Mouse (Mus musculus) liver, embryonic 12.5 days (tissue): ENCODE results near the gene Tmem136. TPM values are rescaled to one million over a fixed set of nuclear protein-coding genes. Genes with fewer than 3 reads are reported as not detected.

Experiments used
- ATAC-seq: fragments of 200-750 bp; cut with Nextera tagmentation; 2 replicates; pipeline ENCODE4 v1.8.0; 2017; ENCODE audit warnings: moderate number of reproducible peaks, mild to moderate bottlenecking, moderate library complexity
- H3K27ac ChIP-seq: fragments of 300-500 bp; sonication (generic); 2 replicates; pipeline ENCODE4 v1.5.1; 2016; ENCODE audit warnings: mild to moderate bottlenecking
- H3K27me3 ChIP-seq: fragments of 300-500 bp; sonication (generic); replicated peaks from 2 replicates; pipeline ENCODE4 v1.6.1; 2016; ENCODE audit warnings: mild to moderate bottlenecking, moderate library complexity
- H3K36me3 ChIP-seq: fragments of 300-500 bp; sonication (generic); 2 replicates; pipeline ENCODE4 v1.6.1; 2016; ENCODE audit warnings: mild to moderate bottlenecking, moderate library complexity
- H3K4me1 ChIP-seq: fragments of 300-500 bp; sonication (generic); 2 replicates; pipeline ENCODE4 v1.6.1; 2016
- H3K4me2 ChIP-seq: fragments of 300-500 bp; sonication (generic); 2 replicates; pipeline ENCODE4 v1.6.1; 2016; ENCODE audit warnings: mild to moderate bottlenecking, moderate library complexity
- H3K4me3 ChIP-seq: fragments of 300-500 bp; sonication (generic); 2 replicates; pipeline ENCODE4 v1.5.1; 2016; ENCODE audit warnings: mild to moderate bottlenecking, moderate library complexity
- H3K9ac ChIP-seq: fragments of 300-500 bp; sonication (generic); 2 replicates; pipeline ENCODE4 v1.6.1; 2016; ENCODE audit warnings: mild to moderate bottlenecking, moderate library complexity
- H3K9me3 ChIP-seq: fragments of 300-500 bp; sonication (generic); replicated peaks from 2 replicates; pipeline ENCODE4 v1.6.1; 2016; ENCODE audit warnings: mild to moderate bottlenecking, moderate library complexity
- WGBS: fragments of 180-500 bp; shearing (Covaris S2); methylation state at CpG from one replicate; pipeline ENCODE4 v1.1.7; 2016; ENCODE audit not compliant: insufficient replicate concordance; 5-methylcytosine and 5-hydroxymethylcytosine counted together
- polyA plus RNA-seq: library from polyadenylated mRNA; unstranded; fragments of >200 nt; fragmentation: Nextera tagmentation; extraction: Ambion mirVana; gene quantifications from 2 replicates; pipeline ENCODE4 v1.2.1, GENCODE M21; 2016

Gene Tmem136
- polyA plus RNA-seq, 1 experiment from 2014 or later: 1.2 TPM

- Histone ChIP-seq H3K27ac (no peak overlapping the region), H3K9ac (no peak overlapping the region), H3K9me3 (no peaks in the 10 kb centered on the region), H3K4me1 (no peaks in the 10 kb centered on the region), H3K4me3 (no peak overlapping the region), H3K4me2 (no peak overlapping the region), H3K36me3 (no peaks in the 10 kb centered on the region), H3K27me3 (no peaks in the 10 kb centered on the region; the same call in 1 of the 2 replicates)
- 75% methylated on average over 2 of the region's 2 CpGs for WGBS
- no peak for ATAC-seq
These were observed 46.2 kb downstream of the Tmem136 start for GRCm38 (mm10) chr9:43070153-43070552.

GRCm38 (mm10) chr9:43067896-43068295, 48.5 kb downstream of the Tmem136 start:
- no peak overlapping the region for H3K27ac ChIP-seq
- H3K4me2 ChIP-seq: no peak overlapping the region
- no peak overlapping the region for H3K4me3 ChIP-seq
- no peaks in the 10 kb centered on the region for H3K4me1 ChIP-seq
- no peaks in the 10 kb centered on the region for H3K36me3 ChIP-seq
- H3K27me3 ChIP-seq: no peaks in the 10 kb centered on the region; the same call in 1 of the 2 replicates
- no peaks in the 10 kb centered on the region for H3K9me3 ChIP-seq
- WGBS: 83% methylated on average over 3 of the region's 3 CpGs
- ATAC-seq: no peak
- no peak overlapping the region for H3K9ac ChIP-seq

- 71% methylated on average over 4 of the region's 4 CpGs for WGBS
These were observed 51.1 kb downstream of the Tmem136 start for GRCm38 (mm10) chr9:43065231-43065630.

GRCm38 (mm10) chr9:43061545-43061944, 54.8 kb downstream of the Tmem136 start:
- no peaks in the 10 kb centered on the region for H3K36me3 ChIP-seq
- 87% methylated on average over 1 of the region's 1 CpGs for WGBS
- no peak overlapping the region for H3K4me3 ChIP-seq
- no peak overlapping the region for H3K4me2 ChIP-seq
- H3K9me3 ChIP-seq: no peaks in the 10 kb centered on the region
- no peaks in the 10 kb centered on the region for H3K4me1 ChIP-seq
- H3K27ac ChIP-seq: no peak overlapping the region
- no peak for ATAC-seq
- H3K27me3 ChIP-seq: no peaks in the 10 kb centered on the region
- no peak overlapping the region for H3K9ac ChIP-seq

More at GRCm38 (mm10) chr9:43065231-43065630, 51.1 kb downstream of the Tmem136 start:
- Histone ChIP-seq H3K4me2 (no peak overlapping the region), H3K27ac (no peak overlapping the region), H3K9me3 (no peaks in the 10 kb centered on the region), H3K27me3 (no peaks in the 10 kb centered on the region; the same call in 1 of the 2 replicates), H3K9ac (no peak overlapping the region), H3K36me3 (no peaks in the 10 kb centered on the region), H3K4me3 (no peak overlapping the region), H3K4me1 (no peaks in the 10 kb centered on the region)
- no peak for ATAC-seq

Other genes with a start within 250 kb of the Tmem136 start
- 2.2 and 2.4 TPM in 2 replicates for gene Grik4, start 172.1 kb downstream of the Tmem136 start, polyA plus RNA-seq
- 8.4 and 9.3 TPM in 2 replicates for gene Arhgef12, start 9.3 kb downstream of the Tmem136 start, polyA plus RNA-seq
- gene Pou2f3, start 93.8 kb upstream of the Tmem136 start, polyA plus RNA-seq: not detected in 2 replicates
- 37.8 and 44.1 TPM in 2 replicates for gene Oaf, start 123.3 kb upstream of the Tmem136 start, polyA plus RNA-seq
- gene Trim29, start 194.3 kb upstream of the Tmem136 start, polyA plus RNA-seq: not detected in 2 replicates